Mouse (Mus musculus): ENCODE data around the gene Nrcam. TPM values are rescaled to one million over a fixed set of nuclear protein-coding genes. Genes with fewer than 3 reads are reported as not detected.
A peak's percentile ranks its signal among the peaks of the same experiment; 100 is the strongest.

The Nrcam gene
- polyA plus RNA-seq, 1 experiment from 2014 or later: 139 TPM

GRCm38 (mm10) chr12:44509406-44510104 lies 180.9 kb downstream of the Nrcam start:
- Histone ChIP-seq H3K27ac (ENCODE audit: low read length) (no peak overlapping the region), H3K4me1 (replicated peaks; ENCODE audit: control insufficient read depth, insufficient read depth, low read length) (no peaks in the 10 kb centered on the region), H3K4me3 (replicated peaks; ENCODE audit: low read length) (no peak overlapping the region), H3K4me2 (ENCODE audit: low read length) (no peak overlapping the region), H3K27me3 (replicated peaks; ENCODE audit: control insufficient read depth, insufficient read depth, low read length) (no peaks in the 10 kb centered on the region), H3K9ac (replicated peaks; ENCODE audit: low read depth, low read length) (no peak overlapping the region), H3K9me3 (ENCODE audit: control insufficient read depth, low read length) (no peaks in the 10 kb centered on the region), H3K36me3 (ENCODE audit: control insufficient read depth, insufficient read depth) (no peaks in the 10 kb centered on the region)
- WGBS: 66% methylated on average over 4 of the region's 4 CpGs
- ATAC-seq: no peak

DNA sequence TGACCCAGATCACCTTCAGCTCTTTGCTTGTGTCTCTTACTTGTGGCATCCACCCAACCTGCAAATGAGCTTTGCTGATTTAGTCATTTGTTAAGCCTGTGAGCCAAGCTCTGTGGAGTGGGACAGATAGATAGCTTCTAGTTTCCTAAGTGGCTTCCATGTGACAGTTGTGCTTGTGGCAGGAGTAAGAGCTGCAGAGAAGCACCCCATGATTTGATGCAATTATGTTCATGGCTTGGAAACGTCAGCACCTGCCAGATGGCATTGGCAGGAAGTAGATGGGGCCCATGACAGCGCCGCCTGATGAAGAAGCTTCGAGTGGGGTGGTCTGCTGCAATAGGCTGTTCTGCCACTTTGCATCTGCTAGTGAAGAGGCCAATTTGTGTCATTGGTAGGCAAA lies 186.4 kb downstream of the Nrcam start:
- 45% methylated on average over 4 of the region's 4 CpGs for WGBS
- no peak overlapping the region for H3K4me3 ChIP-seq (replicated peaks; ENCODE audit: low read length)
- peaks cover 11% of the 10 kb centered on the region for H3K4me1 ChIP-seq (replicated peaks; ENCODE audit: control insufficient read depth, insufficient read depth, low read length)
- no peaks in the 10 kb centered on the region for H3K36me3 ChIP-seq (ENCODE audit: control insufficient read depth, insufficient read depth)
- ATAC-seq: peak; percentile 84
- H3K4me2 ChIP-seq (ENCODE audit: low read length): no peak overlapping the region
- no peaks in the 10 kb centered on the region for H3K27me3 ChIP-seq (replicated peaks; ENCODE audit: control insufficient read depth, insufficient read depth, low read length)
- no peak overlapping the region for H3K9ac ChIP-seq (replicated peaks; ENCODE audit: low read depth, low read length)
- no peak overlapping the region for H3K27ac ChIP-seq (ENCODE audit: low read length)
- H3K9me3 ChIP-seq (ENCODE audit: control insufficient read depth, low read length): no peaks in the 10 kb centered on the region

DNA sequence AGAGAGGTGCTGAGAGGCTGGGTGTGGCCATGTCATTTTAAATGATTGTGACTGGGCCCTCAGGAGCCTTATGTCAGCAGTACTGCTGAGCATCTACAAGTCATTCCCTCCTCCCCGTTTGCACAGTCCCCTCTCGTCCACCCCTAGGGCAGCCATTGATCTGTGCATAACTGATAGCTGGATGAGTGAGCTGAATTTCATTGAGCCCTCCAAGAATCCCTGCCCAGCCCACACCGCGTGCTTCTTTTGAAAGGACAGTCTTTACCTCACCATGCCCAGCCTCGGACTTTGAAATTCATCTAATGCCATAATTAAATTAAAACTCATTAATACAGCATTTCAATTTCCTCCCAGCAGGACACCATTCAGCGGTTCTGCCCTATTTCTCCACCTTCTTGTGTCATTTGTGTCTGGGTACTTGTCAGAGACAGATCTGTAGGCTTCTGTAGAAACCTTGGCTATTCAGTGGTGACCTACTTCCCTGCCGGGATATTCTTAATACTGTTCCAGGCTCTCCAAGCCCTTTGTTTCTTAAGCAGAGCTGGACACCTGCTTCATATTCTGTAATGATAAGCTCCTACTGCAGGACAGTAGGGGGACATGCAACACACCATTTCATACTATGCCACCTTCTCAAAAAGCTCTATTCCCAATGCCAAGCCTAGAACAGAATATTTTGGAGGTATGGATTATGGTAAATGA lies 190.9 kb downstream of the Nrcam start:
- no peaks in the 10 kb centered on the region for H3K36me3 ChIP-seq (ENCODE audit: control insufficient read depth, insufficient read depth)
- H3K27ac ChIP-seq (ENCODE audit: low read length): no peak overlapping the region
- WGBS: 6% methylated on average over 7 of the region's 7 CpGs
- no peak overlapping the region for H3K9ac ChIP-seq (replicated peaks; ENCODE audit: low read depth, low read length)
- no peaks in the 10 kb centered on the region for H3K27me3 ChIP-seq (replicated peaks; ENCODE audit: control insufficient read depth, insufficient read depth, low read length)
- peaks cover 11% of the 10 kb centered on the region for H3K4me1 ChIP-seq (replicated peaks; ENCODE audit: control insufficient read depth, insufficient read depth, low read length)
- no peak overlapping the region for H3K4me3 ChIP-seq (replicated peaks; ENCODE audit: low read length)
- no peak overlapping the region for H3K4me2 ChIP-seq (ENCODE audit: low read length)
- peak; percentile 30; the same call in 1 of the 2 replicates for ATAC-seq
- no peaks in the 10 kb centered on the region for H3K9me3 ChIP-seq (ENCODE audit: control insufficient read depth, low read length)

GRCm38 (mm10) chr12:44521496-44521895 lies 192.8 kb downstream of the Nrcam start:
- Histone ChIP-seq H3K36me3 (ENCODE audit: control insufficient read depth, insufficient read depth) (no peaks in the 10 kb centered on the region), H3K4me1 (replicated peaks; ENCODE audit: control insufficient read depth, insufficient read depth, low read length) (peaks cover 12% of the 10 kb centered on the region), H3K27ac (ENCODE audit: low read length) (no peak overlapping the region), H3K4me3 (replicated peaks; ENCODE audit: low read length) (no peak overlapping the region), H3K9ac (replicated peaks; ENCODE audit: low read depth, low read length) (no peak overlapping the region), H3K27me3 (replicated peaks; ENCODE audit: control insufficient read depth, insufficient read depth, low read length) (no peaks in the 10 kb centered on the region), H3K4me2 (ENCODE audit: low read length) (no peak overlapping the region), H3K9me3 (ENCODE audit: control insufficient read depth, low read length) (no peaks in the 10 kb centered on the region)
- no peak for ATAC-seq
- 73% methylated on average over 3 of the region's 3 CpGs for WGBS

GRCm38 (mm10) chr12:44524621-44525565 lies 196.2 kb downstream of the Nrcam start:
- no peaks in the 10 kb centered on the region for H3K27me3 ChIP-seq (replicated peaks; ENCODE audit: control insufficient read depth, insufficient read depth, low read length)
- 67% methylated on average over 8 of the region's 8 CpGs for WGBS
- H3K27ac ChIP-seq (ENCODE audit: low read length): no peak overlapping the region
- ATAC-seq: no peak
- no peak overlapping the region for H3K9ac ChIP-seq (replicated peaks; ENCODE audit: low read depth, low read length)
- H3K4me1 ChIP-seq (replicated peaks; ENCODE audit: control insufficient read depth, insufficient read depth, low read length): peaks cover 6% of the 10 kb centered on the region
- H3K36me3 ChIP-seq (ENCODE audit: control insufficient read depth, insufficient read depth): no peaks in the 10 kb centered on the region
- H3K4me2 ChIP-seq (ENCODE audit: low read length): no peak overlapping the region
- H3K9me3 ChIP-seq (ENCODE audit: control insufficient read depth, low read length): no peaks in the 10 kb centered on the region
- no peak overlapping the region for H3K4me3 ChIP-seq (replicated peaks; ENCODE audit: low read length)

GRCm38 (mm10) chr12:44528391-44529016 lies 199.8 kb downstream of the Nrcam start:
- Histone ChIP-seq H3K9me3 (ENCODE audit: control insufficient read depth, low read length) (no peaks in the 10 kb centered on the region), H3K4me2 (ENCODE audit: low read length) (no peak overlapping the region), H3K4me1 (replicated peaks; ENCODE audit: control insufficient read depth, insufficient read depth, low read length) (peaks cover 6% of the 10 kb centered on the region; the same call in 1 of the 2 replicates), H3K27ac (ENCODE audit: low read length) (no peak overlapping the region), H3K4me3 (replicated peaks; ENCODE audit: low read length) (no peak overlapping the region), H3K36me3 (ENCODE audit: control insufficient read depth, insufficient read depth) (no peaks in the 10 kb centered on the region), H3K9ac (replicated peaks; ENCODE audit: low read depth, low read length) (no peak overlapping the region), H3K27me3 (replicated peaks; ENCODE audit: control insufficient read depth, insufficient read depth, low read length) (no peaks in the 10 kb centered on the region)
- no peak for ATAC-seq
- 35% methylated on average over 11 of the region's 11 CpGs for WGBS

DNA sequence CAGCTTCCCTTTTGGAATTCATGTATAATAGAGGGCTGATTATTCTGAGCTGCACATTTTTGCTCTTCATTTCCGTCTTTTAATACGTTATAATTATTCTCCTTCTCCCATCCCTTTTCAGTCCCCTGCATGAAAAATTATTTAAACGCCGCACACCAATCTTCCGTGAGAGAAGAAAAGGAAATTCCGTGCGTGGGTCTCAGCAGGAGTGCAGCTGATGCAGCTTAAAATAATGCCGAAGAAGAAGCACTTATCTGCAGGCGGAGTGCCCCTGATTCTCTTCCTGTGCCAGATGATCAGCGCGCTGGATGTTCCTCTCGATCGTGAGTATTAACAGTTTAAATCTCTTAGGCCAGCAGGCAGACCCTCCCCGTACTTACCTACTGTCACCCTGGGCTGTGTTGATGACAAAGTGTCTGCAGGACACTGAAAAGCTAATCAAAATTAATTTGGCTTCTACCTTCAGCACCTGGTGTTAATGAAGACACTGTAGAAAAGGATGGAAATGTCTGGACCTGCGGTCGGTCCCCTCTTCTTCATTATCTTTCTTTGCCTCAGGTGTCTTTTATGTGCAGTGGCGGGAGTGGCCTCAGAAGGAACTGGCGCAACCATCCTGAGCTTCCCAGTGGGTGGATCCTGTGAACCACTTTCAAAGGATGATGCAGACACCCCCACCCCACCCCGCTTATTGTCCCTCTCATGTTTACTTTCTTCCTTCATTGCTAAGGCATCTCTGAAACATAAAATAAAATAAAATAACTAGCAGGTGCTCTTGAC lies 203.8 kb downstream of the Nrcam start:
- H3K4me3 ChIP-seq (replicated peaks; ENCODE audit: low read length): no peak overlapping the region
- H3K4me1 ChIP-seq (replicated peaks; ENCODE audit: control insufficient read depth, insufficient read depth, low read length): peaks cover 8% of the 10 kb centered on the region
- H3K27ac ChIP-seq (ENCODE audit: low read length): peak overlapping the region; percentile 30; the same call in 1 of the 2 replicates
- H3K4me2 ChIP-seq (ENCODE audit: low read length): peak overlapping the region; percentile 12; the same call in 1 of the 2 replicates
- no peak overlapping the region for H3K9ac ChIP-seq (replicated peaks; ENCODE audit: low read depth, low read length)
- ATAC-seq: peak; percentile 43
- no peaks in the 10 kb centered on the region for H3K9me3 ChIP-seq (ENCODE audit: control insufficient read depth, low read length)
- H3K27me3 ChIP-seq (replicated peaks; ENCODE audit: control insufficient read depth, insufficient read depth, low read length): no peaks in the 10 kb centered on the region
- no peaks in the 10 kb centered on the region for H3K36me3 ChIP-seq (ENCODE audit: control insufficient read depth, insufficient read depth)
- WGBS: 65% methylated on average over 19 of the region's 19 CpGs

DNA sequence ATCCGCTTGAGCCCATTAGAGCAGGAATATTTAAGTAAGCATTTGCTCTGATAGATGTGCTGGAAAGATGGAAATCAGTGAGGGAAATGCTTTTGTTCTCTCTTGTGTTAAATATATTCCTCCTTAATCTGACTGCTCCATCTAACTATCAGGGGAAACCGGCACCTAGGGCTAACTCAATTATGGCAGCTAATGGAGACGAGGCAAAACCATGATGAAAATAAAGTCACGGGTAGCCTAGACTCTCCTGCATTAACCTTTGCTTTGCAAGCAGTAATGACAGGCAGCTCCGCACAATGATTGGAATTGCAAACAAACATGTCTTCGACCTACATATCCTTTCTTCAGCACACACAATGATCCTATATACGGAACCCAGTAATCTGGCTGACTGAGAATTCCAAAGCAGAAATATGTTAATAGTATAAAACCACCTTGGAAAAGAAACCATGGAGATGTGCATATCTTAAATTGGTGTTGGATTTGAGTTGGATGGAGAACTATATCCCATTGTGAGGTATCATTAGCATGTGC lies 205.5 kb downstream of the Nrcam start:
- H3K4me1 ChIP-seq (replicated peaks; ENCODE audit: control insufficient read depth, insufficient read depth, low read length): peaks cover 8% of the 10 kb centered on the region
- no peak for ATAC-seq
- no peaks in the 10 kb centered on the region for H3K27me3 ChIP-seq (replicated peaks; ENCODE audit: control insufficient read depth, insufficient read depth, low read length)
- H3K9ac ChIP-seq (replicated peaks; ENCODE audit: low read depth, low read length): no peak overlapping the region
- no peak overlapping the region for H3K4me3 ChIP-seq (replicated peaks; ENCODE audit: low read length)
- H3K4me2 ChIP-seq (ENCODE audit: low read length): no peak overlapping the region
- H3K27ac ChIP-seq (ENCODE audit: low read length): no peak overlapping the region
- no peaks in the 10 kb centered on the region; the same call in 1 of the 2 replicates for H3K36me3 ChIP-seq (ENCODE audit: control insufficient read depth, insufficient read depth)
- no peaks in the 10 kb centered on the region for H3K9me3 ChIP-seq (ENCODE audit: control insufficient read depth, low read length)
- WGBS: 79% methylated on average over 7 of the region's 7 CpGs
